Mouse (Mus musculus): ENCODE results near the gene Hoxb1. TPM values are rescaled to one million over a fixed set of nuclear protein-coding genes. Genes with fewer than 3 reads are reported as not detected.

The Hoxb1 gene
- polyA plus RNA-seq, 1 experiment: not detected

- Histone ChIP-seq H3K79me2 (ENCODE audit: control insufficient read depth, insufficient read depth) (no peaks in the 10 kb centered on the region), H3ac (ENCODE audit: control insufficient read depth, insufficient read length, low read depth) (no peak overlapping the region), H3K36me3 (ENCODE audit: control insufficient read depth, insufficient read depth) (no peaks in the 10 kb centered on the region), H3K79me3 (ENCODE audit: low read depth) (no peaks in the 10 kb centered on the region), H3K4me3 (ENCODE audit: insufficient read depth, poor library complexity, severe bottlenecking) (no peak overlapping the region), H3K27me3 (ENCODE audit: control insufficient read depth, insufficient read depth, insufficient read length) (peaks cover 50% of the 10 kb centered on the region)
- no peak for TF ChIP-seq MAX (IDR thresholded peaks at IDR 0.05)
- TF ChIP-seq FOSL1 (IDR thresholded peaks at IDR 0.05; ENCODE audit: insufficient read depth, low read length, poor library complexity, severe bottlenecking): no peak
- TF ChIP-seq CTCF (IDR thresholded peaks at IDR 0.05; ENCODE audit: control insufficient read depth, insufficient read depth, insufficient read length): no peak
- TF ChIP-seq CEBPB (IDR thresholded peaks at IDR 0.05; ENCODE audit: low read depth): no peak
Measured at GRCm38 (mm10) chr11:96363807-96364206, 1.7 kb upstream of the Hoxb1 start.

GRCm38 (mm10) chr11:96366092-96367041, 815 bp downstream of the Hoxb1 start:
- no peak overlapping the region for H3K4me3 ChIP-seq (ENCODE audit: insufficient read depth, poor library complexity, severe bottlenecking)
- TF ChIP-seq CEBPB (IDR thresholded peaks at IDR 0.05; ENCODE audit: low read depth) (no peak), MAX (IDR thresholded peaks at IDR 0.05) (no peak), MYOD1 (IDR thresholded peaks at IDR 0.05; ENCODE audit: control insufficient read depth, insufficient read length, low read depth) (no peak), FOSL1 (IDR thresholded peaks at IDR 0.05; ENCODE audit: insufficient read depth, low read length, poor library complexity, severe bottlenecking) (no peak), MYOG (IDR thresholded peaks at IDR 0.05; ENCODE audit: control insufficient read depth, extremely low read depth, insufficient read length) (no peak), USF1 (IDR thresholded peaks at IDR 0.05; ENCODE audit: low read depth) (no peak), CTCF (IDR thresholded peaks at IDR 0.05; ENCODE audit: control insufficient read depth, insufficient read depth, insufficient read length) (no peak)
- no peaks in the 10 kb centered on the region for H3K36me3 ChIP-seq (ENCODE audit: control insufficient read depth, insufficient read depth)
- H3ac ChIP-seq (ENCODE audit: control insufficient read depth, insufficient read length, low read depth): no peak overlapping the region
- H3K79me3 ChIP-seq (ENCODE audit: low read depth): no peaks in the 10 kb centered on the region
- H3K27me3 ChIP-seq (ENCODE audit: control insufficient read depth, insufficient read depth, insufficient read length): peaks cover 70% of the 10 kb centered on the region
- H3K79me2 ChIP-seq (ENCODE audit: control insufficient read depth, insufficient read depth): no peaks in the 10 kb centered on the region

- no peak for TF ChIP-seq MAX (IDR thresholded peaks at IDR 0.05)
- no peak for TF ChIP-seq CTCF (IDR thresholded peaks at IDR 0.05; ENCODE audit: control insufficient read depth, insufficient read depth, insufficient read length)
- no peak for TF ChIP-seq USF1 (IDR thresholded peaks at IDR 0.05; ENCODE audit: low read depth)
- TF ChIP-seq FOSL1 (IDR thresholded peaks at IDR 0.05; ENCODE audit: insufficient read depth, low read length, poor library complexity, severe bottlenecking): no peak
- no peak for TF ChIP-seq MYOG (IDR thresholded peaks at IDR 0.05; ENCODE audit: control insufficient read depth, extremely low read depth, insufficient read length)
Measured at GRCm38 (mm10) chr11:96367141-96367540, 1.6 kb downstream of the Hoxb1 start.

GRCm38 (mm10) chr11:96368686-96369085, 3.1 kb downstream of the Hoxb1 start:
- Histone ChIP-seq H3K79me2 (ENCODE audit: control insufficient read depth, insufficient read depth) (no peaks in the 10 kb centered on the region), H3K27me3 (ENCODE audit: control insufficient read depth, insufficient read depth, insufficient read length) (peaks cover 75% of the 10 kb centered on the region), H3ac (ENCODE audit: control insufficient read depth, insufficient read length, low read depth) (no peak overlapping the region)

More at GRCm38 (mm10) chr11:96367141-96367540, 1.6 kb downstream of the Hoxb1 start:
- Histone ChIP-seq H3ac (ENCODE audit: control insufficient read depth, insufficient read length, low read depth) (no peak overlapping the region), H3K4me3 (ENCODE audit: insufficient read depth, poor library complexity, severe bottlenecking) (no peak overlapping the region), H3K79me3 (ENCODE audit: low read depth) (no peaks in the 10 kb centered on the region), H3K79me2 (ENCODE audit: control insufficient read depth, insufficient read depth) (no peaks in the 10 kb centered on the region), H3K36me3 (ENCODE audit: control insufficient read depth, insufficient read depth) (no peaks in the 10 kb centered on the region), H3K27me3 (ENCODE audit: control insufficient read depth, insufficient read depth, insufficient read length) (peaks cover 70% of the 10 kb centered on the region)

GRCm38 (mm10) chr11:96369140-96369539, 3.6 kb downstream of the Hoxb1 start:
- TF ChIP-seq FOSL1 (IDR thresholded peaks at IDR 0.05; ENCODE audit: insufficient read depth, low read length, poor library complexity, severe bottlenecking): no peak
- no peak for TF ChIP-seq CEBPB (IDR thresholded peaks at IDR 0.05; ENCODE audit: low read depth)
- no peak for TF ChIP-seq MYOG (IDR thresholded peaks at IDR 0.05; ENCODE audit: control insufficient read depth, extremely low read depth, insufficient read length)
- no peak for TF ChIP-seq MYOD1 (IDR thresholded peaks at IDR 0.05; ENCODE audit: control insufficient read depth, insufficient read length, low read depth)
- TF ChIP-seq USF1 (IDR thresholded peaks at IDR 0.05; ENCODE audit: low read depth): no peak
- TF ChIP-seq CTCF (IDR thresholded peaks at IDR 0.05; ENCODE audit: control insufficient read depth, insufficient read depth, insufficient read length): no peak
- TF ChIP-seq MAX (IDR thresholded peaks at IDR 0.05): no peak
- H3K79me3 ChIP-seq (ENCODE audit: low read depth): no peaks in the 10 kb centered on the region
- peaks cover 74% of the 10 kb centered on the region for H3K27me3 ChIP-seq (ENCODE audit: control insufficient read depth, insufficient read depth, insufficient read length)
- H3K36me3 ChIP-seq (ENCODE audit: control insufficient read depth, insufficient read depth): no peaks in the 10 kb centered on the region
- no peaks in the 10 kb centered on the region for H3K79me2 ChIP-seq (ENCODE audit: control insufficient read depth, insufficient read depth)
- H3ac ChIP-seq (ENCODE audit: control insufficient read depth, insufficient read length, low read depth): no peak overlapping the region
- H3K4me3 ChIP-seq (ENCODE audit: insufficient read depth, poor library complexity, severe bottlenecking): no peak overlapping the region

More at GRCm38 (mm10) chr11:96368686-96369085, 3.1 kb downstream of the Hoxb1 start:
- no peaks in the 10 kb centered on the region for H3K79me3 ChIP-seq (ENCODE audit: low read depth)
- no peak for TF ChIP-seq FOSL1 (IDR thresholded peaks at IDR 0.05; ENCODE audit: insufficient read depth, low read length, poor library complexity, severe bottlenecking)
- TF ChIP-seq CEBPB (IDR thresholded peaks at IDR 0.05; ENCODE audit: low read depth): no peak
- no peak for TF ChIP-seq MAX (IDR thresholded peaks at IDR 0.05)
- no peak for TF ChIP-seq MYOG (IDR thresholded peaks at IDR 0.05; ENCODE audit: control insufficient read depth, extremely low read depth, insufficient read length)
- no peak for TF ChIP-seq CTCF (IDR thresholded peaks at IDR 0.05; ENCODE audit: control insufficient read depth, insufficient read depth, insufficient read length)
- no peak for TF ChIP-seq USF1 (IDR thresholded peaks at IDR 0.05; ENCODE audit: low read depth)
- no peak for TF ChIP-seq MYOD1 (IDR thresholded peaks at IDR 0.05; ENCODE audit: control insufficient read depth, insufficient read length, low read depth)
- no peak overlapping the region for H3K4me3 ChIP-seq (ENCODE audit: insufficient read depth, poor library complexity, severe bottlenecking)
- H3K36me3 ChIP-seq (ENCODE audit: control insufficient read depth, insufficient read depth): no peaks in the 10 kb centered on the region

Measured in C2C12 (cell line).